Mouse (Mus musculus) C2C12 (cell line): ENCODE results near the gene Gm4952. TPM values are rescaled to one million over a fixed set of nuclear protein-coding genes. Genes with fewer than 3 reads are reported as not detected.

Source experiments
- H3K27me3 ChIP-seq: one replicate; pipeline ENCODE4 v1.6.1; 2011; ENCODE audit not compliant: control insufficient read depth, insufficient read depth, insufficient read length
- H3K36me3 ChIP-seq: one replicate; pipeline ENCODE4 v1.6.1; 2011; ENCODE audit not compliant: control insufficient read depth, insufficient read depth
- H3K4me3 ChIP-seq: one replicate; pipeline ENCODE4 v1.5.1; 2011; ENCODE audit warnings: mild to moderate bottlenecking, control low read depth; ENCODE audit not compliant: poor library complexity, insufficient read depth, severe bottlenecking
- H3K79me2 ChIP-seq: one replicate; pipeline ENCODE4 v1.6.1; 2011; ENCODE audit not compliant: control insufficient read depth, insufficient read depth
- H3K79me3 ChIP-seq: one replicate; pipeline ENCODE4 v1.6.1; 2011; ENCODE audit warnings: low read depth, control low read depth
- H3ac ChIP-seq: one replicate; pipeline ENCODE3; 2011; ENCODE audit warnings: low read depth; ENCODE audit not compliant: control insufficient read depth, insufficient read length
- CEBPB ChIP-seq: IDR thresholded peaks from one replicate; pipeline ENCODE4 v1.6.1; 2011; ENCODE audit warnings: low read depth, mild to moderate bottlenecking, control low read depth, moderate library complexity
- CTCF ChIP-seq: IDR thresholded peaks from one replicate; pipeline ENCODE4 v1.5.1; 2011; ENCODE audit not compliant: control insufficient read depth, insufficient read depth, insufficient read length
- FOSL1 ChIP-seq: IDR thresholded peaks from one replicate; pipeline ENCODE4 v1.8.0; 2011; ENCODE audit warnings: mild to moderate bottlenecking, low read length; ENCODE audit not compliant: poor library complexity, insufficient read depth, severe bottlenecking
- MAX ChIP-seq: IDR thresholded peaks from one replicate; pipeline ENCODE4 v1.6.1; 2011; ENCODE audit warnings: mild to moderate bottlenecking, control low read depth
- MYOD1 ChIP-seq: IDR thresholded peaks from one replicate; pipeline ENCODE4 v1.6.1; 2011; ENCODE audit warnings: low read depth; ENCODE audit not compliant: control insufficient read depth, insufficient read length
- MYOG ChIP-seq: IDR thresholded peaks from one replicate; pipeline ENCODE4 v1.6.1; 2011; ENCODE audit not compliant: control insufficient read depth, insufficient read length; ENCODE audit errors: extremely low read depth
- USF1 ChIP-seq: IDR thresholded peaks from one replicate; pipeline ENCODE4 v1.6.1; 2011; ENCODE audit warnings: low read depth, mild to moderate bottlenecking, control low read depth, moderate library complexity
- polyA plus RNA-seq: library from polyadenylated mRNA; unstranded; fragments of >200 nt; fragmentation: generic; extraction: Trizol; gene quantifications from one replicate; pipeline ENCODE4 v1.2.1, GENCODE M21; 2012; ENCODE audit warnings: missing spikeins

Gm4952 gene
- polyA plus RNA-seq, 1 experiment: not detected

DNA sequence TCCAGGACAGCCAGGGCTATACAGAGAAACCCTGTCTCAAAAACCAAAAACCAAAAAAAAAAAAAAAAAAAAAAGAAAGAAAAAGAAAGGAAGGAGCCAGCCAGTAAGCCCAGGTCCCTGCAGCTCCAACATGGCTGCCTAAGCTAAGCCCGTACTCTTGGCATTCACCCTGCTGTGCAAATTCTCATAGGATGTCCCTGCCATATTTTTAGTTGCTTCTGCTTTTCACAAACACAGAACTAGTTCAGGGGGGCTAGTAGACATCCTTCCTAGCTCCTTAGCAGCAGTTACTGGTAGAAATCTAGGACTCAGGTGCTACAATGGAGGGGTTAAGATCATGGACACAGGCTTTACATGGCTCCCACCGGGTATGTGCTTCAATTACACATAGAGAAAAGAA, 24.3 kb upstream of the Gm4952 start:
- Histone ChIP-seq H3K79me2 (peaks cover 70% of the 10 kb centered on the region), H3K27me3 (no peaks in the 10 kb centered on the region), H3K79me3 (peaks cover 54% of the 10 kb centered on the region), H3ac (no peak overlapping the region), H3K4me3 (no peak overlapping the region), H3K36me3 (peaks cover 45% of the 10 kb centered on the region)
- TF ChIP-seq USF1: no peak
- TF ChIP-seq MYOD1: no peak
- no peak for TF ChIP-seq CTCF
- no peak for TF ChIP-seq FOSL1
- TF ChIP-seq MYOG: no peak
- TF ChIP-seq CEBPB: no peak
- no peak for TF ChIP-seq MAX

DNA sequence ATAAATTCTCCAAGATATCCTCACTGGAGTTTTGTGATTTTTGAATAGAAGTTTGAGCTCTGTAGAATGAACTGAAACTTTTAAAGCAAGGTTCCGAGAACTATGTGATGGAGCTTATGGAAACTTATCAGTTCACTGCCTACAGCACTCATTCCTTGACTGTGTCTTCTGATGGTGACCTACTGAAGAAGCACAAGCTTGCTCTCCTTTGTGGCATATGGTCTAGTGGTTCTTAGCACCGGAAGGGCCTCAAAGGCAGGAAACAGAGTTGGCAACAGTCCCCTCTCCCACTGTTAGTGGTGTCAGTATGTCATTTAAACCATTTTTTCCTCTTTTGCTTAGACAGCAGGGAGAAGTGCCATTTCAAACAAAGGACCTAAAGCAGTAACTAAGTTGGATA, 23.1 kb upstream of the Gm4952 start:
- TF ChIP-seq MAX (no peak), MYOG (no peak), CEBPB (no peak), USF1 (no peak), MYOD1 (no peak), FOSL1 (no peak), CTCF (no peak)
- Histone ChIP-seq H3K27me3 (no peaks in the 10 kb centered on the region), H3ac (no peak overlapping the region), H3K4me3 (no peak overlapping the region), H3K79me2 (peaks cover 81% of the 10 kb centered on the region), H3K36me3 (peaks cover 45% of the 10 kb centered on the region), H3K79me3 (peaks cover 64% of the 10 kb centered on the region)

DNA sequence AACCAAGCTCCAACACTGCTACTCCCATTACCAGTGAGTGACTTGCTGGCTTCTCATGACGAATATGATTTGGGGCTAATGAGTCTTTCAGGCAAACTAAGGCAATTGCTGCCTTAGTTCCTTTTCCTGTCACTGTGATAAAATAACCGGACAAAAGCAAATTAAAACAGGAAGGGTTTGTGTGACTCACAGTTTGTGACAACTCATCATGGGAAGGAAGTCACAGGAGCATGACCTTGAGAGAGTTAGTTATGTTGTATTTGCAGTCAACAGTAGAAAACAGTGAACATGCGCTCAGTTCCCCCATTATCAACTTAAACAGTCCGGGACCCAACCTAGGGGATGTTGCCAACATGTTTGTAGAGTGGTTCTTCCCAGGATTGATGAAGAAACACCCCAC, 14.5 kb upstream of the Gm4952 start:
- peaks cover 39% of the 10 kb centered on the region for H3K79me3 ChIP-seq

DNA sequence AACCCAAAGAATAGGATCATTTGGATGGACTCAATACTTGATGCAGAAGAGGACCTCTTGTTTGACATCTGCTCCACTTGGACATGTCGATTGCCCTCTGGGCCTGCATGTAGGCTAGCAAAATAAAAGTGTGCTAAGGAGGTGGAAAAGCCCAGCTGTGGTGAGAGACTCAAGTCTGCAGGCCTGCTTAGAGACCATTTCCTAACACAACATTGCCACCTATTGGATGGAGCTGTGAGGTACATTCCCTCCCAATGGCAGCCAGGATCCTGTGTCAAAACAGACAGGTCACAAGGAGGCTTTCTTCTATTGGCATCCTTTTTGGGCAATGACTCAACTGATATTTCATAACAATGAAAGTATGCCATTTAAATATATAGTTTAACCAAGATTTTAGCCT, 7.9 kb upstream of the Gm4952 start:
- no peaks in the 10 kb centered on the region for H3K27me3 ChIP-seq
- no peaks in the 10 kb centered on the region for H3K79me3 ChIP-seq
- no peak overlapping the region for H3ac ChIP-seq
- TF ChIP-seq CTCF (peak; percentile 80), MYOD1 (no peak), MAX (no peak), MYOG (no peak)
- no peak overlapping the region for H3K4me3 ChIP-seq
- peaks cover 5% of the 10 kb centered on the region for H3K79me2 ChIP-seq
- peaks cover 32% of the 10 kb centered on the region for H3K36me3 ChIP-seq

More for the DNA sequence above, 14.5 kb upstream of the Gm4952 start:
- no peaks in the 10 kb centered on the region for H3K27me3 ChIP-seq
- TF ChIP-seq MYOD1 (no peak), USF1 (no peak), CTCF (no peak), FOSL1 (no peak), CEBPB (no peak), MAX (no peak), MYOG (no peak)
- H3ac ChIP-seq: no peak overlapping the region
- H3K36me3 ChIP-seq: peaks cover 67% of the 10 kb centered on the region
- H3K4me3 ChIP-seq: no peak overlapping the region
- peaks cover 62% of the 10 kb centered on the region for H3K79me2 ChIP-seq

DNA sequence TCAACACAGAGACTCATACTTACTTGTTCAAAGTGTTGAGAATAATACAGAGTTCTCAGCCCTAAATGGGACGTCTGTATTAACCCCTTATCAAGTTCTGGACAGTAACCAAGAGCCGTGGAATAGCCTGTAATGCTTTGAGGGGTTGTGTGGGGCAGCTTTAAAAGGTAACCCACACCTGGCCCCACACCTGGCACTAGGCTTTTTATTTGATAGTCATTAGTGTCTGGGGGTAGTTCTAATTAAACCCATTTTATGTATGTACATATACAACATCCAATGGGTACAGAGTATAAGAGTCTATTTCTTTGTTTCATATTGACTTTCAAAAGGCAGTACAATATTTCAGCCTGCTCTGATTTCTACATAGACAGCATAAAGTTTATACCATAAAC, 4.6 kb upstream of the Gm4952 start:
- no peaks in the 10 kb centered on the region for H3K79me2 ChIP-seq
- no peak for TF ChIP-seq FOSL1
- TF ChIP-seq MAX: no peak
- no peak for TF ChIP-seq CTCF
- no peak for TF ChIP-seq MYOG
- TF ChIP-seq CEBPB: no peak
- TF ChIP-seq USF1: no peak
- no peak for TF ChIP-seq MYOD1
- no peak overlapping the region for H3K4me3 ChIP-seq
- H3K36me3 ChIP-seq: peaks cover 10% of the 10 kb centered on the region
- no peaks in the 10 kb centered on the region for H3K79me3 ChIP-seq
- H3K27me3 ChIP-seq: no peaks in the 10 kb centered on the region
- H3ac ChIP-seq: no peak overlapping the region
